Mouse (Mus musculus): ENCODE measurements around the gene Mif.
"Not testable (repeated sequence)": the region's sequence is repeated elsewhere in the genome, so short reads cannot be mapped to it uniquely, and the experiment has no call there.

The Mif gene

DNA sequence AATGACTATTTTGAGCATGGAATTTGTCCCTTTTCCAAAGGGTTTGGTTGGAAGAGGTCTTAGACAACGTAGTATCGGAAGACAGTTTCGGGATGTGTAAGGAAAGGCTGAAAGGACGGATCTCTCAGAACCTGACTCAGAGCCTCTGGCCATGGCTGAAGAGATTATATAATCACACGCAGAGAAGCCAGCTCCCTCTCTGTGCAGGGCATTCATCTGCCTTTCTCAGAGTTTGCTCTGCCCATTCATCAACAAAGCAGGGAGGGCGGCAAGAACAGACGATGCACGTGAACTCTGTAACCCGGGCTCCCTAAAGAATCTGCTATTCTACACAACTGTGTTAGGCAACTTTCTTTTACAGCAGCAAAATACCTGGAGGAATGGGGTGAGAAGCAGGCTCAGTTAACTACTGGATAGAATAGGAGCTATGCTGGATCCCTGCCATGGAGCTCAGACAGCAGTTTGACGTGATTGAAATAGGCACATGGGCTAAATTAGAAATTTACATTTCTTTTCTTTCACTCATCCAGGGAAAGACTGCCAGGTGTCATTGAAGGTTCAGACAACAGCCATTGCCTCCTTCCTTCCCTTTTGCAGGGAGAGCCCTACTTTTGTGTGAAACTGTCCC is 13.6 kb upstream of the Mif start:
- no peak for DNase-seq (ENCODE audit: low read depth, low spot score)

DNA sequence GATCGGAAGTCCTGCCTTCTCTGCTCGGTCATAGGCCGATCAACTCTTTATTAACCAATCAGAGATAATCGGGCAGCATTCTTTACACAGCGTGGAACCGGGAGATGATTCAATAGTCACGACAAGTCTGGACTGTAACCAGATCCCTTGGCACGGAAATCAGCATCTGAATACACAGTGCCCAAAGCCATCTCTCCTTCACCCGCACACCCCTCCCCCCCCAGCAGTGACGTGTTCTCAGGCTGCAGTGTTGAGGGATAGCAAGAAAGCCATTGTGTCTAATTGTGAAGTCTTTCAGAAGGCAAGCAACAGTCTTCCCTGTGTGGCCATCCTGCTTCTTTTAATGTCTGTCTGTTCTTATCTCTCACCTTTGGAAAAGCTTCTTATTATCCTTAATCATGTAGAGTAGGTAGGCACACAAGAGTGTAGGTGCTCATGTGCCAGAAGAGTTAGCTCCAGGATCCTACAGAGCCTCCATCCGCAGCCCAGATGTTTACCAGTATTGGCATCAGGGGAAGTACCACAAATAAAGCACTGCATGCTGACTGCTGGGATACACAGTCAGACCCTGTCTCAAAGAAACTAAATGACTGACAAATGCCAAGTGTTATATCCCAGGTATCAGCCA is 13.0 kb upstream of the Mif start:
- DNase-seq (ENCODE audit: low read depth, low spot score), result no peak

DNA sequence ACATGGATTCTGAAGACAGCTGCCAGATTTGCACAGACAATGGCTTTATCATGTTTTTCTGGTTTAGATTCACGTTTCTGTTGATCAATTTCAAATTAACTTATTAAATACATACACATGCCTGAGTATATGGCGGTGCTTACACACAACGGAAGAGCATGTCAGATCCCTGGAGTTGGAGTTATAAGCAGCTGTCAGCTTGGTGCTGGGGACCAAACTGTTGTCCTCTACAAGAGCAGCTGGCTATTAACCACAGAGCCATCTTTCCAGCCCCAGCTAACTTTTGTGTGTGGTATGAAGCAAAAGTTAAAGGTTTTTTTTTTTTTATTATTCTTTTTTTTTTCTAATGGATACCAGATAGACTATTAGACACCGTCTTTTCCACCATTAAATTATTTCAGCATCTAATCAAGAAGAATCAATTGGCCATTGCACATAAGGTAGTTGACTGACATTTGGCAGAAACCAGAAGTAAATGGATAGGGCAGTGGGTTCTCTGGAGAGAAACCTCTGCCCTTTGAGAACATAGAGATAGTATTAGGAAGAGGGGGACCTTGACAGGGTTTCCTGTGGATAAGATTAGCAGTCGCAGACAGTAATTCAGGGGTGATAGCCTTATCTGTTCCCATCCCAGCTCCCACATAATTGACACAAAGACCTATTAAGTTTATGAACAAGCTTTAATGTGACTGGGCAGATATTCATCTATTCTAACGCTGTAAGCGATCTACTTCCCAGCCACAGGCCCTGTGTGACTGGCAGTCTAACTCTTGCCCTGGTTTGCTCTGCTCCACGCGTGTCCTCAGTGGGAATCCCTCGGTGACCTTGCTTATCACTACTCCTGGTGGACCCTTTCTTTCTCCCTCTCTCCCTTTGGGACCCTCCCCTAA is 12.2 kb upstream of the Mif start:
- DNase-seq (ENCODE audit: low read depth, low spot score), result no peak

DNA sequence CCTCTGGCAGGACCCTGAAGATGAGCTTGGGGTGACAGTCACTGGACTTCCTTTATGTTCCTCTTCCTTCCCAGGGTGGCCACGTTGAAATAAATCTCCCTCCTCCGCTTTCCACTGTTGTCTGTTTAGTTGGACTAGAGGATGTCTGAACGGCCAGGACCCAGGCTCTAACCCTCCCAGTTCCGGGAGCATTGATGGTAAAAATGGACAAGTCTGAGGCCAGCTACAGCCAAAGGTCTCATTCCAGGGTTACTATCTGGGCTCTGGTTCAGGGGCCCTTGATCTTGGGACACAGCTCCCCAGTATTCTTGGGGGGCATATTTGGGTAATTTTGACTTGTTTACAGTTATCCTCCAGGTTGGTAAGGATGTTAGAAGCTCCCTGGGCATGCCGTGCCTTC is 1.5 kb upstream of the Mif start:
- DNase-seq (ENCODE audit: low read depth, low spot score), result no peak

DNA sequence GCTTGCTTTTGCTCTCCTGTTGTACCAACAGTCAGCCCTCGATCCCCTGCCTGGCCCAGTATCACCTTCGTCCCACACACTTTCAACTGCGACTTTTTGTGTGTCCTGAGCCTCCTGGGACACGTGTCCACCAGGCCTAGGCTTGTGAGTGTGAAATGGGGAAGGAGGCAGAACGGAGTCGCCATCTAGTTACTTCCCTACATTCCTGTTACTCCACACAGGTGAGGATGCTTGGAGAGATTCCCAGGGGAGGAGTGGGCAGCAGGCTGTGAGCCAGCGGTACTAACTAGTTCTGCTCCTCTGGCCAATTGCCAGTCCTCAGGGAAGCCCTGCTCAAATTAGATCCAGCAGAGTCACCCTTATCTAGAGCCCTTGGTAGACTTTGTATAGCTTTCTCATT is 706 bp upstream of the Mif start:
- no peak for DNase-seq (ENCODE audit: low read depth, low spot score)

DNA sequence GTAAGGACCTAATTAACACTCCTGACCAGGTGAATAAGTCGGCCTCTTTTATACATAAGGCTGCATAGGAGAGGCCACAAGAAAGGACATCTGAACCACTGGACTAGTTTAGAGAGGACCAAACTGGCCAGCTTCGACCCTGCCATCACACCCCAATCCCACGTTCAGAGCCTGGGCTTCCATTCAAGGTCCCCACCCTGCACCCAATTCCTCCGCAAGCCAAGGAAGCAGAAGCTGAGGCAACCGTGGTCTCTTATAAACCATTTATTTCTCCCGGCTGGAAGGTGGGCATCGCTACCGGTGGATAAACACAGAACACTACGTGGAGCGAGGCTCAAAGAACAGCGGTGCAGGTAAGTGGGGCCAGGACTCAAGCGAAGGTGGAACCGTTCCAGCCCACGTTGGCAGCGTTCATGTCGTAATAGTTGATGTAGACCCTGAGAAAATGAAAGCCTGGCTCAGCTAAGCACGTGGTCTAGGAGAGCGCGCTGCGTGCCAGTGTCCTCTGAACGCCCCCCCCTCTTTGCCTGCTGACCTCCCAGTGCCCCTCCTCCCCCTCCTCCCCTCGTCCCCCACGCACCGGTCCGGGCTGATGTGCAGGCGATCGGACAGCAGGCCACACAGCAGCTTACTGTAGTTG is 813 bp downstream of the Mif start:
- DNase-seq (ENCODE audit: low read depth, low spot score), result peak; percentile 63

DNA sequence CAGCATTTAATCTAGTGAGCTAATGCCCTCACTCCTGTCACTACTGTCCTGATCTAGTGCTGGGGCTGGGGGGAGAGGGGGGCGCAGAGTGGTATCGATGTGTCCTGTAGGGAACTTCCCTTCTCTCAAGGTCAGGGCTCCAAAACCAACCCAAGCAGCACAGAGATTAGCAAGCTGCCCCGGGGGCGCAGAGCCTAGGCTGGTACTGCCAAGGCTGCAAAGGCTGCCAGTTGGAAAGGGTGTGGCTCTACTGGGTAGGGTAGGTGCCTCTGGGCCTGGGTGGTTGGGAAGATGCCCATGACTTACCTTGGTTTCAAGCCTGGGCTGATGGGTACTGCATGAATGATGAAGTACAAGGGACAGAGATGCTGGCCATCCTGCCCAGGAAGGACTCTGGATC is 2.4 kb downstream of the Mif start:
- DNase-seq (ENCODE audit: low read depth, low spot score), result no peak

DNA sequence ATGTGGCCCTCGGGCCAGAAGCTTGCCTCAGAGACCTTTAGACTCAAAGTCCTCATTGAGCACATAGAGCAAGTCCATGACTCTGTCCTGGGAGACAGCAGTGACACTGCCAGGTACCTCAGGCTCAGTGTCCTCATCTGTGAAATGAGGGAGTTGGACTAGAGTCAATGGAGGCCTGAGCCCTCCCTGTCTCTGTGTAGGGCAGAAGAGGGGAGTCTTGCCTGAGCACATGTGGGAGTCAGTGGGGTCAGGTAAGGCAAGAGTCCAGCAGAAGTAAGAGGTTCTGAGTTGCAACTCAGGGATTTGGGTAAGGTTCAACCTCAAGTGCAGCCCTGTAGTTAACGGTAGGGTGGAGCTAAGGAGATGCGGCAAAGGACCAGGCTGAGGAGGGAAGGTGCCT is 3.1 kb downstream of the Mif start:
- no peak for DNase-seq (ENCODE audit: low read depth, low spot score)

DNA sequence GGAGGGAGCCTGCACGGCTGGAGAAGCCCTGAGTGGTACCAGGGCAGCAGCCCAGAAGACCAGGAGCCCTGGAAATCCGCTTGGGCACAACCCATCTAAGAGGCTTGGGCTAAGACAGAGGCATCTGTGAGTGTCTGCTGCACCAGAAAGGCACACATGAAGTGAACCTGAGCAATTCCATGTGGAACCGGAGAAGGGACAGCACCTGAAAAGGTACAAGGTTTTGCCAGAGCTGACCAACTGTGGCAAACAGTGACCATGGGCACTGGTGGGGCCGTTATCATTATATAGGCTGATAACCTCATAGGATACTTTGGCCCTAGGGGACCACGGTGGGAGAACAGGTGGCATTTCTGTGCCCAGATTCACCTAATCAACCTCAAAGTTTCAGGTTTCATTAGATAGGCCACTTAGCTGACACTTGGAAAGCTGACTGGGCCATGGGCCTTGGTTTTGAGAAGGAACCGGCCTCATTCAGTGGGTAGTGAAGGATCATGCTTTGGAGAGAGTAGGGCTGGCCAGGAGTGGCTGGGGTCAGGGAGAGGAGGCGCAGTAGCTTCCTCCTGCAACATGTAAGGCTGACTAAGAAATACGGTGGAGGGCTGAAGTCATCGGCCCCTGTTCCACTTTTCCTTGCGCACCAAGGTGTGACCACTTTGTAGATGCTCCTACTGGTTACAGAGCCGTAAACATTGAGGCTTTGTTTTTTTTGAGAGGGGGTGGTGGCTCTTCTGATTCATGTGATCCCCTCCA is 3.7 kb downstream of the Mif start:
- no peak for DNase-seq (ENCODE audit: low read depth, low spot score)

DNA sequence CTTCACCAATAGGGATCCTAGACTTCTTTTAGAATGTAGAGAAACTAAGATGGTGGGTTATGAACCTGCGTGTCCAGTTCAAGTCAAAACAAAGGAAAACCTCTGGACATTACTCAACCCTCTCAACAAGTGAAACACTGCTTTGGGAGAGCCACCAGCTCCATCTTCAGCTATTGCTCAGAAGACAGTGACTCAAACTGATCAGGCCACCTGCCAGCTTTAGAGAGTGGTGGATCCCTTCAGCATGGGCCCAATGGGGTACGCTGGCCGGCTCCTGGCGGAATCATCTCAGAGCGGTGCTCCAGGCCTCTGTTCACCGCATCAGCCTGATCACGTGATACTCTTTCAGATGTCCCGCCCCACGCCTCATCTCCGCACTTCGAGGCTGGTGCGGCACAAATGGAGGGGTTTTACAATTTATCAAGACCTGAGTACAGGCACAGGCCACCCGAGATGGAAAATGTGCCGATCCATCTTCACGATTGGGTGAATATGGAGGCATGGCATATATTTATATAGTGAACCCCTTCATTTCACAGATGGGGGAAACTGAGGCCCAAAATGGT is 4.5 kb downstream of the Mif start:
- DNase-seq (ENCODE audit: low read depth, low spot score), result no peak

DNA sequence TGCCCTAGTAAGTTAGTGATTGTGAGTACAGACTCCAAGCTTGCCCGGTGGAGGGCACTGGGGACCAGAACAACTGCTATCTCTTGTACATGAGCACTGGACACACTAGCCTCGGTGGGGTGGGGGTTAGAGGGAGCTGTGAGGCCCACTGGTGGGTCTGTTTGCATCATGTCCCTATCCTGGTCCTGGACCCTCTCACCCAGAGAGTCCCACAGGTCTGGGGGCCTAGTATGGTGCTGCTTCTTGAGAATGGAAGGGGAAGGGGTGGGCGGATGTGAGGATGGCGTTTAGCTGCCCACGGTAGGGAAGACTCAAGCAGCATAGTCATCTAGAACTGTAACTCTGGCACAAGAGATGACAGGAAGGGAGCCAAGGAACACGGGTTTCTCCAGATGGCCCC is 5.2 kb downstream of the Mif start:
- no peak for DNase-seq (ENCODE audit: low read depth, low spot score)

DNA sequence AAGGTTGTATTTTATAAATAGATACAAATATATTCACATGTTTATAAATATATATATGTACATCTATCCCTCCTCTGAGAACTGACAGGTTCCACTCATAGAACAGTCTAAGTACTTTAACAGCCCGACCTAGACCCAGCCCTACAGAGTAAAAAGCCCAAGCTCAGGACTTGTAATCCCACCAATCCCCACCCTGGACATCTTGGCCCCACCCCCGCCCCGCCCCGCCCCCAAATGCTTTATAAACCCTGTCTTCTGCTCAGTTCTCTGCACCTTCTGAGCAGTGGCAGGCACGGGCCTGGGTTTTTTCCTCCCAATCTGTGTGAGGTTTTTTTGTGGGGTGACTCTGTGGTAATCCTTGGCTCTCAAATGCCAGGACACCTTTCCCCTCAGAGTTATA is 5.9 kb downstream of the Mif start:
- DNase-seq (ENCODE audit: low read depth, low spot score), result no peak

DNA sequence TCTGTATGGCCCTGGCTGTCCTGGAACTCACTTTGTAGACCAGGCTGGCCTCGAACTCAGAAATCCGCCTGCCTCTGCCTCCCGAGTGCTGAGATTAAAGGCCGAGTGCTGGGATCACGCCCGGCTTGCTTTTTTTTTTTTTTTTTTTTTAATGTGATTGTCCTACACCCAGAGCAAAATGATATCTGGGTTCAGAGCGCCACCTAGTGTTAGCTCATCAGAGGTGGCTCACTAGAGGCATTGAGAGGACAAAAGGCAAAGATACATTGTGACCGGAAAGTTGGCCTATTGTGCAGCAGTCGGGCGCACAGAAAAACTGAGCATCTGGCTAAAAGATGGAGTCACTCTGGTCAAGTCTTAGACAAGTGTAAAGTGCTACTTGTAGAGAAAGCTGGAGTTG is 6.6 kb downstream of the Mif start:
- peak; percentile 85 for DNase-seq (ENCODE audit: low read depth, low spot score)

DNA sequence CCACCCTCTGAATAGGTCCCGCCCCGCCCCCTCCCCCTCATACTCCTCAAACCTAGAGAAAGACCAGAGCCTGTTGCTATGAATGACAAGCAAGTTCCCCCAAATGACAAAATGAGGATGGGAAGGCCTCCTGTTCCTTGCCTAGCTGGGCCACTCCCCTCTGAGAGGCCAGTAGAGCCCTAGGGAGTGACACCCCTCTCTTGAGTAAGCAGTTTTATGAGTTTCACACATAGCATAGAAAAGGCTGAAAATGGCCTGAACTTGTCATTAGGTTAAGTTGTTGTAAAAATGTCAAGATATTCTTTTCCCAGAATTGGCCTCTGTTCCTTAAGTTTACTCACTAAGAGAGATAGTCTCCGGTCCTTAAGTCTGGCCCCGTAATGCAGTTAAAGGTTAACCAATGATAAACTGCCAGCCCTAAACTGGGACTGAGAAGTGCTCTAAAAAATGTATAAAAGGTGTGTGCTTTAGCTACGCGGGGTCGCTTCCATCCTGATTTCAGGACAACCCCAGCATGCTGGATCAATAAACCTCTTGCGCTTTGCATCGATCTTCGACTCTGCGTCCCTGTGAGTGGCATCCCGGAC is 7.4 kb downstream of the Mif start:
- DNase-seq (ENCODE audit: low read depth, low spot score), result no peak

DNA sequence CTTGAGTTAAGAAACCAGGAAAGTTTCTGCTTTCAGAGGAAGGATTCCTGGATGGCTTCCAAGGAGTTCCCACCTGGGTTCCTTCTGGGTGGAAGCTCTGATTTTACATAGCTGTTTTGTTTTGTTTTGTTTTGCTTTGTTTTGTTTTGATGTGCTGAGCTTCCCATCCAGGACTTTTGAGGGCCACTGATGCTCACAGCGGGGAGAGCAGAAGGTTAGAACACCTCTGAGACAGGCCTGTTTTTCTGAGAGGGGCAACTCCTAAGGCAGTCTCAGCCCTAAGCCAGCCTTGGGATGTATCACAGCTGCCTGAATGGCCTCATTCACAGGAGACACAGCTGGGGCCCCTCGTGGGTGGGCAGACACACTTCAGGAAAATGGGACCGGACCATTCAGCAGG is 8.4 kb downstream of the Mif start:
- no peak for DNase-seq (ENCODE audit: low read depth, low spot score)

DNA sequence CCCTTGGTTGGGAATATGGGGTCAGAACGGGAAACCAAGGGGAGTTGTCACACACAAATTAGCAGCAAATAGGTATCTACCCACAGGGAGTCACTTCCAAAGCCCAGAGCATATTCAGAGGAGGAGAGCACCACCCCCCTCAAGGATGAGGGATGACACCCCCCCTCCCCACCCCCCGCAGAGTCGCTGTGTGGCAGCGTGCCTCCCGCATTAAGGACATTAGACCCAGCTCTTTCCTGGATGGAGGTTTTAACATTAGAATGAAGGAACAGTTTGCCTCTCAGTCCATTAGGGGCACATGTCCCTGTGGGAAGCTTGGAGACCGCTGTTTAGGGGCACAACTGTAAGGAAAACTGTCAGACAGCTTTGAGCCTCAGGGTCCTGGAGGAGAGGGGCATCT is 9.0 kb downstream of the Mif start:
- no peak for DNase-seq (ENCODE audit: low read depth, low spot score)

DNA sequence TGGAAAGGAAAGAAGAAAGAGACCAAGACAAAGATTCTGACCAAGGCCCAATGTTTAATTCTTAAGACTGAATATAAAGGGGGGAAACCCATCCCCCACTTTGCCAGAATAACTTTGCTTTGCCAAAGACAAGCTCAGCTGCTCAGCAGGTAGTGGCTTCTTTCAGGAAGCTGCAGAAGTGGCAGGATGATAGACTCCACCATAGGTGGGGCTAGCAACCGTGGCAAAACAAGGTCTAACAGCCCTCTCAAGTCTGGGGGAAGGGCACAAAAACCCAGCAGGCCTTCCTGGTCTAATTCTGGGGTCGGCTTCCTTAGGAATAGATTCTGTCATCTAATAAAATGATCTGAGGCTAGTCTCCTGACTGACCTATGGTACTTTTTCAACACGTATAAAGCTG is 11.7 kb downstream of the Mif start:
- no peak for DNase-seq (ENCODE audit: low read depth, low spot score)

DNA sequence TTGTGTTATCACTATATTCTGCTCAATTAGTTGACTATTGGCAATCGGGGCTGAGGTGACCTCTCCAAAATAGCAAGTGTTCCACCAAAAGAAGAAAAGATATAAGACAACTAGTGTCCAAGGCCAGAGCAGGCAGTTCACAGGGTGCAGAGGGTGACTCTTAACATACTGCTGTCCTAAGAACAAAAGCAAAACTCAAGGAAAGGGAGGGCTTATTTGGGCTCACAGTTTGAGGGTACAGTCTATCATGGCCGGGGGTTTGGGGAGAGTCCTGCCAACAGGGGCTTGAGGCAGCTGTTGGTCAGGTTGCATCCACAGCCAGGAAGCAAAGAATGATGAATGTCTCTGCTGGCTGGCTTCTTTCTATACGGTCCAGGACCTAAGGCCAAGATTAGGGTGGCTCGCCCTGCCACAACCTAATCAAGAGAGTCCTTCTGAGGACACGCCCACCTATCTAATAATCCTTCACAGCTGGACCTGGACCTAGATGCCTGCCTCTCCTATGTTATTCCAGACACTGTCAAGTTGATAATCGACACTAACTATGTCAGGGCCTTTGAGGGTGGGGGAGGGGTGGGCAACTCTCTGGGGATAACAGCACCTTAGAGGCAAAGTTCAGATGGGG is 14.6 kb downstream of the Mif start:
- no peak for DNase-seq (ENCODE audit: low read depth, low spot score)

DNA sequence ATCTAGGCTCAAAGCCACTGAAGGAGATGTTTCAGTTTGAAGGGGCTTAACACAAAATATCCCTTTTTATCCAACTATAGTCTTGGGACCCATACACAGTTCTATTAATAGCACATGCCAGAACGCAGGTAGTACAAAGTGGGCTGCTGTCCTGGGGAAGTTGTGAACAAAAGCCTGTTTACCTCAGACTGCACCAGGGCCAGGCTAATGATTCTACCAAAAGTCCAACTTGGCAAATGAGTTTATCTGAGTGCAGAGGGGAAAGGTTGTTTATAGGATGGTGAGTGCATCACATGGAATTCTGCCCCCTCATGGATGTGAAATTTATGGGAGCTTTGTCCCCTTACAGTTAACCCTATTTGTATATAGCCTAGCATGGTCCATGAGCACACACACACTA is 15.2 kb downstream of the Mif start:
- DNase-seq (ENCODE audit: low read depth, low spot score), result no peak

DNA sequence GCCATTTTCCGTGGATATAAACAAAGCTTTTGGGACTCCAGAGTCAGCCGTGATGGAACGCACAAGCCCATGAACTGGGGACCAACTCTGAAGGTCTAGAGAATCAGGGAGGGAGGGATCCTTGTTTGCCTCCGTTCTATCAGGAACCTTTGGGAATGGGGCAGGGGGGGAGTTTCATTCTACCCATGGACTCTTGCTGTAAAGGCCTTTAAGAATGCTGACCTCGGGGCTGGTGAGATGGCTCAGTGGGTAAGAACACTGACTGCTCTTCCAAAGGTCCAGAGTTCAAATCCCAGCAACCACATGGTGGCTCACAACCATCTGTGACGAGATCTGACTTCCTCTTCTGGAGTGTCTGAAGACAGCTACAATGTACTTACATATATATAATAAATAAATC is 16.1 kb downstream of the Mif start:
- not testable (repeated sequence) for DNase-seq (ENCODE audit: low read depth, low spot score)

DNA sequence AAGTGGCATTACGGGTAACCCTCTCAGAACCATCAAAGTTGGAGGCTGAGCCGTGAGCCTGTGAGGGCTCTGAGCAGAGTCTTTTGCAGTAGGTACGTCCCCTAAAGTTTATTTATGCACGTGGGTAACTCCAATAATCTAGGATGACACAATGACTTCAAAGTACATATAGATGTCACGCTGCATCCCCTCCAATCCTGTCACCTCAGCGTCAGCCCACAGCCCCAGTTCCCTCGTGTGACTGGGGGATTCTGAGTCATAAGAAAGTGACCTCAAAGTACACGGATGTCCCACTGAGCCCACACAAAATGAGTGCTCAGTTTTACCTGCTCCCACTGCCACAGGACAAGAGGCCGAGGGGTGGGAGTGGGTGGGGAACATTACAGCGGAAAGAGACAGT is 20.9 kb downstream of the Mif start:
- DNase-seq (ENCODE audit: low read depth, low spot score), result peak; percentile 78
